Mouse (Mus musculus) forebrain, embryonic 16.5 days (tissue): ENCODE data around the gene Gbgt1. TPM values are rescaled to one million over a fixed set of nuclear protein-coding genes. Genes with fewer than 3 reads are reported as not detected.

Experiments
- polyA plus RNA-seq: library from polyadenylated mRNA; unstranded; fragments of >200 nt; fragmentation: Nextera tagmentation; extraction: Ambion mirVana; gene quantifications from 2 replicates; pipeline ENCODE4 v1.2.1, GENCODE M21; 2015

Gbgt1 gene
- polyA plus RNA-seq, 1 experiment from 2014 or later, result 0.51 TPM

Other genes with a start within 250 kb of the Gbgt1 start
- gene Ppp1r26, start 50.1 kb upstream of the Gbgt1 start, polyA plus RNA-seq, result 8.9 and 11.5 TPM in 2 replicates
- gene 1700007K13Rik, start 30.6 kb upstream of the Gbgt1 start, polyA plus RNA-seq, result 1.0 and 1.2 TPM in 2 replicates
- gene Mrps2, start 28.8 kb upstream of the Gbgt1 start, polyA plus RNA-seq, result 50.9 and 60.0 TPM in 2 replicates
- gene Gm10134, start 9.2 kb downstream of the Gbgt1 start, polyA plus RNA-seq, result 1.8 and 2.4 TPM in 2 replicates
- 83.5 and 83.7 TPM in 2 replicates for gene Ralgds, start 16.2 kb downstream of the Gbgt1 start, polyA plus RNA-seq
- gene Cel, start 66.5 kb downstream of the Gbgt1 start, polyA plus RNA-seq, result not detected in 2 replicates
- 40.5 and 43.3 TPM in 2 replicates for gene Gtf3c5, start 86.9 kb downstream of the Gbgt1 start, polyA plus RNA-seq
- gene Gfi1b, start 125.1 kb downstream of the Gbgt1 start, polyA plus RNA-seq, result not detected in 2 replicates
- 32.7 and 42.7 TPM in 2 replicates for gene Tsc1, start 144.3 kb downstream of the Gbgt1 start, polyA plus RNA-seq
- 1.4 and 2.1 TPM in 2 replicates for gene Spaca9, start 202.8 kb downstream of the Gbgt1 start, polyA plus RNA-seq
- 1.0 and 1.5 TPM in 2 replicates for gene Ak8, start 203.3 kb downstream of the Gbgt1 start, polyA plus RNA-seq